Mouse (Mus musculus): ENCODE measurements around the gene Nme3. TPM values are rescaled to one million over a fixed set of nuclear protein-coding genes. Genes with fewer than 3 reads are reported as not detected.

Gene Nme3
- 10 to 100 TPM; 41.3 to 53.5 TPM for polyA plus RNA-seq (2017; shearing (Covaris generic))

GRCm38 (mm10) chr17:24896241-24896992 is at the start of gene Nme3:
Nme3 (plus strand) TSS chr17:24896500.

GRCm38 (mm10) chr17:24850065-24850772 is 46.1 kb upstream of the Nme3 start, which contains the start of gene Fahd1:
Fahd1 (minus strand) TSS chr17:24850364.

GRCm38 (mm10) chr17:24865776-24866175 is 30.5 kb upstream of the Nme3 start, which contains the start of gene Igfals:
Igfals (plus strand) TSS chr17:24865997.

GRCm38 (mm10) chr17:24886134-24886931 is 10.0 kb upstream of the Nme3 start, which contains the start of the genes Nubp2 and Spsb3:
Nubp2 (minus strand) TSS chr17:24886349.
Spsb3 (plus strand) TSS chr17:24886643.

GRCm38 (mm10) chr17:24894995-24895547 is 1.2 kb upstream of the Nme3 start, which contains the start of the genes Eme2 and Mrps34:
Eme2 (minus strand) TSS chr17:24895087.
Mrps34 (plus strand) TSS chr17:24895116.

GRCm38 (mm10) chr17:24936259-24937237 is 40.2 kb downstream of the Nme3 start, which contains the start of gene Mapk8ip3:
Mapk8ip3 (minus strand) TSS chr17:24936977.

Other genes starting within 250 kb of the Nme3 start
- under 1 TPM in 1 of 2 experiments, not detected in 1; 0.68 TPM for gene Slc9a3r2, start 246.2 kb upstream of the Nme3 start, polyA plus RNA-seq (2017; shearing (Covaris generic))
- gene Npw, start 238.0 kb upstream of the Nme3 start, polyA plus RNA-seq (2017; shearing (Covaris generic)), result not detected
- 10 to 100 TPM; 18.3 to 27.2 TPM for gene Zfp598, start 226.8 kb upstream of the Nme3 start, polyA plus RNA-seq (2017; shearing (Covaris generic))
- gene Syngr3, start 206.5 kb upstream of the Nme3 start, polyA plus RNA-seq (2017; shearing (Covaris generic)), result 1 to 10 TPM in 1 of 2 experiments, under 1 TPM in 1; 0.42 to 1.3 TPM
- 10 to 100 TPM; 37.0 to 38.8 TPM for gene Gfer, start 200.3 kb upstream of the Nme3 start, polyA plus RNA-seq (2017; shearing (Covaris generic))
- gene Noxo1, start 200.3 kb upstream of the Nme3 start, polyA plus RNA-seq (2017; shearing (Covaris generic)), result 1 to 10 TPM; 2.3 to 3.1 TPM
- gene Tbl3, start 188.8 kb upstream of the Nme3 start, polyA plus RNA-seq (2017; shearing (Covaris generic)), result 10 to 100 TPM; 51.3 to 56.7 TPM
- gene Rnf151, start 178.4 kb upstream of the Nme3 start, polyA plus RNA-seq (2017; shearing (Covaris generic)), result under 1 TPM in 1 of 2 experiments, not detected in 1; 0.22 TPM
- gene Rps2, start 178.4 kb upstream of the Nme3 start, polyA plus RNA-seq (2017; shearing (Covaris generic)), result 100 to 1,000 TPM; 677 to 785 TPM
- gene Ndufb10, start 172.0 kb upstream of the Nme3 start, polyA plus RNA-seq (2017; shearing (Covaris generic)), result 100 to 1,000 TPM; 194 to 233 TPM
- gene Rpl3l, start 168.7 kb upstream of the Nme3 start, polyA plus RNA-seq (2017; shearing (Covaris generic)), result under 1 TPM in 1 of 2 experiments, not detected in 1; 0.27 TPM
- 10 to 100 TPM; 11.8 to 15.4 TPM for gene Msrb1, start 159.9 kb upstream of the Nme3 start, polyA plus RNA-seq (2017; shearing (Covaris generic))
- gene Hs3st6, start 143.5 kb upstream of the Nme3 start, polyA plus RNA-seq (2017; shearing (Covaris generic)), result not detected
- 1 to 10 TPM in 1 of 2 experiments, under 1 TPM in 1; 0.28 to 1.3 TPM for gene Meiob, start 92.2 kb upstream of the Nme3 start, polyA plus RNA-seq (2017; shearing (Covaris generic))
- gene Hagh, start 56.4 kb upstream of the Nme3 start, polyA plus RNA-seq (2017; shearing (Covaris generic)), result 10 to 100 TPM; 32.9 to 51.8 TPM
- gene Fahd1, start 46.1 kb upstream of the Nme3 start, polyA plus RNA-seq (2017; shearing (Covaris generic)), result 1 to 10 TPM; 2.0 to 4.4 TPM
- gene Igfals, start 30.5 kb upstream of the Nme3 start, polyA plus RNA-seq (2017; shearing (Covaris generic)), result under 1 TPM; 0.71 to 0.89 TPM
- gene Nubp2, start 10.2 kb upstream of the Nme3 start, polyA plus RNA-seq (2017; shearing (Covaris generic)), result 100 to 1,000 TPM in 1 of 2 experiments, 10 to 100 TPM in 1; 98.2 to 103 TPM
- gene Spsb3, start 9.9 kb upstream of the Nme3 start, polyA plus RNA-seq (2017; shearing (Covaris generic)), result 10 to 100 TPM; 64.7 to 65.4 TPM
- gene Eme2, start 1.4 kb upstream of the Nme3 start, polyA plus RNA-seq (2017; shearing (Covaris generic)), result 10 to 100 TPM; 45.4 to 49.2 TPM
- gene Mrps34, start 1.4 kb upstream of the Nme3 start, polyA plus RNA-seq (2017; shearing (Covaris generic)), result 10 to 100 TPM; 75.4 to 84.7 TPM
- 10 to 100 TPM; 47.9 to 60.0 TPM for gene Mapk8ip3, start 40.5 kb downstream of the Nme3 start, polyA plus RNA-seq (2017; shearing (Covaris generic))
- gene Jpt2, start 64.2 kb downstream of the Nme3 start, polyA plus RNA-seq (2017; shearing (Covaris generic)), result 10 to 100 TPM; 25.0 to 31.5 TPM
- gene Cramp1l, start 119.3 kb downstream of the Nme3 start, polyA plus RNA-seq (2017; shearing (Covaris generic)), result 10 to 100 TPM in 1 of 2 experiments, 1 to 10 TPM in 1; 8.2 to 10.2 TPM
- 10 to 100 TPM; 20.7 to 27.0 TPM for gene Ift140, start 119.6 kb downstream of the Nme3 start, polyA plus RNA-seq (2017; shearing (Covaris generic))
- 1 to 10 TPM; 1.6 to 1.7 TPM for gene Tmem204, start 187.1 kb downstream of the Nme3 start, polyA plus RNA-seq (2017; shearing (Covaris generic))
- 10 to 100 TPM; 27.2 to 36.5 TPM for gene Telo2, start 219.5 kb downstream of the Nme3 start, polyA plus RNA-seq (2017; shearing (Covaris generic))
- 1 to 10 TPM in 1 of 2 experiments, not detected in 1; 3.6 TPM for gene Ptx4, start 224.3 kb downstream of the Nme3 start, polyA plus RNA-seq (2017; shearing (Covaris generic))
- 10 to 100 TPM; 32.2 to 36.1 TPM for gene Clcn7, start 236.9 kb downstream of the Nme3 start, polyA plus RNA-seq (2017; shearing (Covaris generic))

Measured in inflammation-experienced regulatory T-cells (primary cell).